Mouse (Mus musculus): ENCODE measurements around the gene Taok1. TPM values are rescaled to one million over a fixed set of nuclear protein-coding genes. Genes with fewer than 3 reads are reported as not detected.

Taok1 gene
- polyA plus RNA-seq, 2 experiments from 2014 or later: 17.3 to 23.1 TPM

DNA sequence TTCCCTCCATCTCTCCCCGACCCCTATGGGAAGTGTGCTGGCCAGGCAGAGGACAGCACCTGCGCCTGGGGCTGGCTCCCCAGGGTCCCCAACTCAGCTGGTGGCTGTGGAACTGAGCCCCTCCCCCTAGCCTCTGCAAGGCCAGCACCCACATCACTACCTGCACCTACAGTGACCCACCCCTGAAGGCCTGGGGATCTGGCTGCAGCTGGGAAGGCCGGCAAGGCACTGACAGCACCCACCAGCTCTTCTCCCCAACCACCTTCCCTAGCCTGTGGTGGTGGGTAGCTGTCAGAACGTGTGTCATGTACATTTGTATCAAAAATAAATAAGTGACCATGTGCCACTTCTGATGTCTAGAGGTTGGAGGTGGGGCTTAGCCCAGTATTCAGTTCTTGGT is 100.2 kb downstream of the Taok1 start:
- ATAC-seq: no peak

DNA sequence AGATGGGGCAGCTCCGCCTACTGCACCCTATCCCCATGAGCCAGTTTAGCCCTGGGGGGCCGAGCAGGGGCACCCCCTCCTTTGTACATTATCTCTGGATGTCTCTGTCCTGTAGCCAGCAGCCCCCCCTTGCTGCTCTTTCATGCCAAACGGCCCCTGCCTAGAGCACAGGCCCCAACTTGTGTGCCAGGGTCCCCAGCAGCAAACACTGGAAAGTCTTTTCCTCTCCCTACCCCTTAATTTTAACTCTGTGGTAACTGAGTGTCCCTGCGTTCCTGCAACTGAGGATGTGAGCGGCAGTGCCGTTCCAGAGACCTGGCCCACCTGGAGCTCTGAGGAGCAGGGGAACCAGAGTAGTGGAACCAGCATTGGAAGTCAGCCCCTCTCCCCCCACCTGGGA is 100.7 kb downstream of the Taok1 start:
- ATAC-seq: no peak

DNA sequence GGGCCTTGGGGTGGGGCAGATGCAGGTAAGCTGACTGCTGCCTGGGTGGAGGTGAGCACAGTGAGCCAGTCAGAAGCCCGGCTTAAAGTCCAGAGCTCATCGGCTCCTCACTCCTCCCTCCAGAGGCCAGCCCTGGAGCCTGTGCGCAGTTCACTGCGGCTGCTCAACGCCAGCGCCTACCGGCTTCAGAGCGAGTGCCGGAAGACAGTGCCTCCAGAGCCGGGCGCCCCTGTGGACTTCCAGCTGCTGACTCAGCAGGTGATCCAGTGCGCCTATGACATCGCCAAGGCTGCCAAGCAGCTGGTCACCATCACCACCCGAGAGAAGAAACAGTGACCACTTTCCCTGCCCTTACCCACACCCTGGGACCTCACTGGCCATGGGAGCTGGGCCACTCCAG is 101.3 kb downstream of the Taok1 start:
- no peak for ATAC-seq

DNA sequence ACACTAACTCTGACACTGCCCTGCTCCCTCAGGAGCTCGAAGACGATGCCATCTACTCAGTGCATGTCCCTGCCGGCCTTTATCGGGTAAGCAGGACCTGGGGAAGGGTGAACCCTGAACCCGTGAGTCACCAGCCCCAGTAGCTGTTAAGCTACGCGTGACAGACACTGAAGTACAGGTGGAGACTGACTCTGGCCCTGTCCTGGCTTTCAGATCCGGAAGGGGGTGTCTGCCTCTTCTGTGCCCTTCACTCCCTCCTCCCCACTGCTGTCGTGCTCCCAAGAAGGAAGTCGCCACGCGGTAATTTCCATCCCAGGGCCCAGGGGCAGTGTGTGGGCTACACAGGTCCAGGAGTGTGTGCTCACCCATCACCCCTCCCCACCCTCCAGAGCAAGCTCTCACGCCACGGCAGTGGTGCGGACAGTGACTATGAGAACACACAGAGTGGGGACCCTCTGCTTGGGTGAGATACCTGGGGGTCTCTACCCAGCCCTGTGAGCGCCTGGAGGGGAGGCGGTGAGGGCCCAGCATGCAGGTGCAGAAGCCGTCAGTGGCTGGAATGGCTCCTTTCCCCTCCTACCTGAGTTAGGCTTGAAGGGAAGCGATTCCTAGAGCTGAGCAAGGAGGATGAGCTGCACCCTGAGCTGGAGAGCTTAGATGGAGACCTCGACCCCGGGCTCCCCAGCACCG is 102.2 kb downstream of the Taok1 start:
- no peak for ATAC-seq

DNA sequence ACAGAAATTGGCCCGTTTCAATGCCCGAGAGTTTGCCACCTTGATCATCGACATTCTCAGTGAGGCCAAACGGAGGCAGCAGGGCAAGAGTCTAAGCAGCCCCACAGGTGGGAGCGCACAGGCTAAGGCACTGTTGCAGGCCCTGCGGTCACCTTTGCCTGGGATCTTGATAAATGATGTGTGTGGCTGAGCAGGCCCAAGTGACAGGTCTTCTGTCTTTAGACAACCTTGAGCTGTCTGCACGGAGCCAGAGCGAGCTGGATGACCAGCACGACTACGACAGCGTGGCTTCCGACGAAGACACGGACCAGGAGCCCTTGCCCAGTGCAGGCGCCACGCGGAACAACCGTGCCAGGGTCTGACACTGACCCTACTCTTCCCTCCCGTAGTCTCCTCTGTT is 103.2 kb downstream of the Taok1 start:
- no peak for ATAC-seq

DNA sequence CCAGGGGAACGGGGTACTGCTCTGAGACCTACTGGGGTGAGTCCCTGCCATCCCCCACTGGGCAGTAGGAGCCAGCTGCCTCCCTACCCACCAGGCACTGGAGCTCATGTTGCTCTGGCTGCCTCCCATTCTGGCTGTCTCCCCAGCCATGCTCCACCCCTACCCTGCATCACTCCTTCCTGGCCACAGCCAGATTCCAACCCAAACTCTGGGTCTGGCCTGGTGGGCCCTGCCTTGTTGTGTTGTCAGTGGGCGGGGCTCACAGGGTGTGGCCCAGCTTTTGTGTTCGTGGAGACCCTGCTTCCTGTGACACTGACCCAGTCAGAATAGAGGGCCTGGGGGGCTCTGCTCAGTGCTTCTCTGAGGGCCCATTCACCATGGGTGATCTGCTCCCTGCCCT is 104.1 kb downstream of the Taok1 start:
- no peak for ATAC-seq

DNA sequence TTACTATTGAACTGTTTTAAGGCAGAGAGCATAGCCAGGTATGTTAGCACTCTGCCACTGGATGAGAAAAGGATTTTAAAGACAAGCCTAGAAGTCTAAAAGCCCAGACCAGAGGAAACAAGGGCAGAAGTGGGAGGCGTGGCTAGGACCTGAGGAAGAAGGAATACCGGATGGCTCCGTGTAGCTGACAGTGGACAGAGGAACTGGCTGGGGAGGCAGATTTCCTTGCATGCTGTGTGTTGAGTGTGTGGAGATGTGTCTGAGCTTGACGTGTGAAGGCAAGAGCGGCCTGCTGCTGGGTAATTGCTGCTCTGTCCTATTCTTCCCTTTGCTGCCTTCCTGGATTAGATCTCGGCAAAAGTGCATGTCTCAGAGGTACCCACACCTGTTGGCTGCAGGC is 105.1 kb downstream of the Taok1 start:
- ATAC-seq: no peak

DNA sequence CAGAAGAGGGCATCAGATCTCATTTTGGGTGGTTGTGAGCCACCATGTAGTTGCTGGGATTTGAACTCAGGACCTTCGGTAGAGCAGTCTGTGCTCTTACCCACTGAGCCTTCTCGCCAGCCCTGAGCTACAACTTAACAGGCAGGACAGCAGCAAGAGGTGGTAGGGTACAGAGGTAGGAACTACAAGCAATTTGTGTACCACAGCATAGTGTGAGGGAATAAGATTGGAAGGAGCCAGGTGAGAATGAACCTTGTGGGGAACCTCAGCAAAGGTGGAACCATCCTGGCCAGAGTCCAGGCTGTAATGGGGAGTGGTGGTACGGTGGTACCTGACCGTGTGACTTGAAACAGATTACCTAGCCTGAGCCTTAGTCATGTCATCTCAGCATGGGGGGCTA is 105.6 kb downstream of the Taok1 start:
- ATAC-seq: no peak

DNA sequence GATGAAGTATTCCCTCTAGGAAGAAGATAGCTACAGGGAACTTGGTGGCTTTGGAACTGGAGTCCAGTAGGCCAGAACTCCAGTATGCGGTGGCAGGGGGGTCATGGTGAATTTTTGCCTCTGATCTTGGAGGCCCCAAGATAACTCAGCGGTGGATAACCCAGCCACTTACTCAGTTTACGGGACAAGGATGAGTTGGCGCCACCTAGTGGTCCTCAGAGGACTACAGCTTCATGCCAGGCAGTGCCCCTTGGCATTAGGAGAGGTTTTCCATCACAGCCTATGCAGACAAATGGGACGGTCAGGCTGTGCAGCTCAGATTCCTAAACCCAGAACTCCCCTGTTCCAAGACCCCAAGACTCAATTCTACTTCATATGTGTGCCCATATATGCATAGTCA is 106.2 kb downstream of the Taok1 start:
- ATAC-seq: peak; percentile 81

DNA sequence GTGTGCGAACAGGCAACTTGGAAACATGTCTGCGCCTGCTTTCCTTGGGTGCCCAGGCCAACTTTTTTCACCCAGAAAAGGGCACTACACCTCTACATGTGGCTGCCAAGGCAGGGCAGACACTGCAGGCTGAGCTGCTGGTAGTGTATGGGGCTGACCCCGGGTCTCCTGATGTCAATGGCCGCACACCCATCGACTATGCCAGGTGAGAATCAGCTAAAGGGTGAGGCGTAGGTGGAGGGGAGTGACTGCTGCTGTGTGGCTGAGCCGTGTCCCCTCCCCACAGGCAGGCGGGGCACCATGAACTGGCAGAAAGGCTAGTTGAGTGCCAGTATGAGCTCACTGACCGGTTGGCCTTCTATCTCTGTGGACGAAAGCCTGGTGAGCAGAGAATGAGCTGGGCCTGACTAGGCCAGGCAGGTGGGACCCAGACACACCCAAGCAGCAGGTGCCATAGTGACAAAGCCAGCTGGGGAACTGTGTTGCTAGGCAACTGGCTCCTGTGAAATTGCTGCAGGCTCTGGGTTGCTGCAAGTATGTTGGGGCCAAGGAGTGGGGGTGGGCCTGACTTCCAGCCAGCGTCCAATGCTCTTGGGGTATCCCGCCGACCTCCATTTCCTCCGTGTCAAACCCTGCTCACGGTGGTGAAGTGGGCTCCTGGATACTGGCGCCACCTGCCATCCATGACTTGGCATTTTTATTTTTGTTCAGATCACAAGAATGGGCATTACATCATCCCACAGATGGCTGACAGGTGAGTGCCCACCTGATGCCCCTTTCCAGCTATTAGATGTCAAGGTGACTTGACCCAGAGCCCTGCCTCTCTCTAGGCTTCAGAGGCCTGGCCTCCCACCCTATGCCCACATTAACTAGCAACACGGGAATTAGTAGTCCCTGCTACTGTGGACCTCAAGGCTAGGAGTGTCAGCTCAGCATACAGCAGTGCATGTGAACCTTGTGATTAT is 107.0 kb downstream of the Taok1 start:
- no peak for ATAC-seq

DNA sequence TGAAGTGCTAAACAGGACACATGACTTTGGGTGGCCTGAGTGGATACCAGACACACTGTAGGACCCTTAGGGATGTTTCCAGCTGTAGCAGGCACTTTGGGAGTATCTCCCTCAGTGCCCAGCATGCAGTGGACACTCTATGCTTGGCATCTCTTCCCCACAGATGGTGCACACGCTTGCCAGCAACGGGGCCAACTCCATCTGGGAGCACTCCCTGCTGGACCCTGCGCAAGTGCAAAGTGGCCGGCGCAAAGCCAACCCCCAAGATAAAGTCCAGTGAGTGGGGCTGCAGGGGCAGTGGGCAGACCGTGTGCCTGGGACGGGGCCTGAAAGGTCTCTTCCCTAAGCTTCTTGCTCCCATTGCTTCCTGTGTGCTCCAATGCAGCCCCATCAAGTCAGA is 108.3 kb downstream of the Taok1 start:
- no peak for ATAC-seq

DNA sequence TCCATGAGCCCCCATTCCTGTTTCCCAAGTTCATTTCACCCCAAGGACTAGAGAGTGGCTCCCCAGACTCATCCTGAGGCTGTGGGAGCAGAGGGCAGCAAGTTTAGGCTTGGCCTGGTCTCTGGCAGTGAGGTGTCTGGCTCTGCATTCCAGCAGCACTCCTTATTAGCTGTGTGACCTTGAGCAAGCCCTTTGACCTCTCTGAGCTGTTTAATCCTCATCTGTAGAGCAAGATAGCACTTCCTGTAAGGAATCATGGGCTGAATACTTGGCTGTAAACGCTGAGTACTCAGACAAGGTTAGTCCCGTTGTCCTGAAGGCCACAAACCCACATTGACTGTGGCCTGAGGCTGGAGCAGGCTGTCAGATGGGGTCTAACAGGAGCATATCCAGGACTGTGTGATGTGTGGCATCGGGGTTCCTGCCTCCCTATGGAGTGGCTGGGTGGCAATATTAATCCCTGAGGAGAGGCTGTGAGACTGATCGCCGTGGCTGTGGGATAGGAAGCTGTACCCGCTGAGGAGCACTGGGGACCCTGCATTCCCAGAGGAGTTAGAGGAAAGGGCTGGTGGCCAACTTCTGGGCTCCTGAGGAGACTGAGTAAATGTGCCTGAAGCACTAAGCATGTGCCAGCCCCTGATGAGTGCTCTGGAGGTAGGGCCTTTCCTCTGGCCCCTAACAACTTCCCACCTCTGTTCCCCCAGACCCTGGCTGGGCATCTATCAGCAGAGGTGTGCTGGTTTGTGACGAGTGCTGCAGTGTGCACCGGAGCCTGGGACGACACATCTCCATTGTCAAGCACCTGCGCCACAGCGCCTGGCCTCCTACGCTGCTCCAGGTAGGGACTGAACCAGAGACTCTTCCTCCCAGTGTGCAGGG is 109.1 kb downstream of the Taok1 start:
- no peak for ATAC-seq

DNA sequence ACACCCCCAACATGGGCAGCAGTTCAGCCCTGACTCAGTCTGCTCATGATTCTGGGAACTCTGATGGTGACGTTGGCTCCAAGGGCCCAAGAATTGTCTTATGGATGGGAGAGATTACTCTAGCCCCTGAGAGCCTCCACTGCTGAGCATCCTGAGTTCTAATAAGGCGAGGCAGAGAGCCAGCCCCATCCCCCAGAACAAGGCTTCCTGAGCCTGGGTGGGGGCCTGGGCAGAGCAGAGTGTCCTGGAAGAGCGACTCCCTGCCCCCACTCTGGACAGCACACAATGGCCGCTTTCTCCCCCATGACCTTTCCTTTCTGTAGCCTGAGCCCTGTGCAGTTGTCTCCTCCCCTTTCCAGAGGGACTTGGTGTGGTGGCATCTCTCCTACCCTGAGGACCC is 109.8 kb downstream of the Taok1 start:
- no peak for ATAC-seq

DNA sequence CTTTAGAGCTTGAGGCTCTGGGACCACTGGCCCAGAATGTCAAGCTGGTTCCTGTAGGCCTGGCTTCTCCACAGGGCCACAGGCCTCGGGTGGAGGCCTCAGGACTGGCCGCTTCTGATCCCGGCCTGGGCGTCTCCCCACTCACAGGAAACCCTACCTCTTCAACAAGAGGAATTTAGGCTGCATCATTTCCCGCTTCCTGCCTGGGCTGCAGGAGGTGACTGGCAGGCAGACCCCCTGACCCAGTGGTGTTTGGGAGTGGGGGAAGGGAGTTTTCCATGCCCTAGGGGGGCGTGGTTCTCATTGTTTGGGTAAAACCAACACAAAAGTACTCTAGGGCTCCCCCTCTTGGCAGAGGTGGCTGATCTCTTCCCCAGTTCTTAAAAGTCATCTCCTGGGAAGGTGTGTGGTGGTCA is 110.3 kb downstream of the Taok1 start:
- no peak for ATAC-seq

DNA sequence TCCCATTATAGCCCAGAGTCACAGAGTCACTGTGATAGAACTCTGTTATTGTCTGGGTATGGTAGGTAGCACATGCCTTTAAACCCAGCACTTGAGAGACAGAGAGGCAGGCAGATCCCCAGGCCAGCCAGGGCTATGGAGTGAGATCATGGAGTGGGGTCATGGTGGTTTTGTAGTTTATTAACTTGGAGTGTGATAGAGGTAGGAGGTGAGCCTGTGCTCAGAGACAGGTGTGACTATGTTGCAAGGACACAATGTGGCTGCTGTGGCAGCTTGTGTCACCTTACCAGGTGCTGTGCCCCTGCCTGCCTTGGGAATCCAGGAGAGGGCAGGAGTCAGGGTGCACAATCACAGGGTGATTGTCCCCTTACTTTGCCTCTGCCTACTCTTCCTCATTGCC is 112.1 kb downstream of the Taok1 start:
- no peak for ATAC-seq

DNA sequence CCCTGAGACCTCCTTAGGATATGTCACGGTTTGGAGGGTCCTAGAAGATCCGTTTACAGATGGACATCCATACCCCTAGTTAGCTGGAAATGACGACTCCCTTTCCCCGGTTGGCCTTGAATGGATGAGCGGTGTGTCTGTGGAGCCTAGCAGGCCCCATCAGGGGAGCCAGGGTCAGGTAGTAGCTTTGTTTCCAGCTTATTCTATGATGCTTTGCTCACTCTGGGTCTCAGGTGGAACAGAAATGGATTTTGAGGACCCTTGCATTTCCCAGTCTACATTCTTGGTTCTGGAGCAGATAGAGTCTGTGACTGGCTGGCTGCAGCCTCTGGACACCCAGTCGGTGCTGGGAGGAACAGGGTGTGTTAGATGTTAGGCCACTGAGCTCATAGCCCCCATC is 112.8 kb downstream of the Taok1 start:
- ATAC-seq: no peak

DNA sequence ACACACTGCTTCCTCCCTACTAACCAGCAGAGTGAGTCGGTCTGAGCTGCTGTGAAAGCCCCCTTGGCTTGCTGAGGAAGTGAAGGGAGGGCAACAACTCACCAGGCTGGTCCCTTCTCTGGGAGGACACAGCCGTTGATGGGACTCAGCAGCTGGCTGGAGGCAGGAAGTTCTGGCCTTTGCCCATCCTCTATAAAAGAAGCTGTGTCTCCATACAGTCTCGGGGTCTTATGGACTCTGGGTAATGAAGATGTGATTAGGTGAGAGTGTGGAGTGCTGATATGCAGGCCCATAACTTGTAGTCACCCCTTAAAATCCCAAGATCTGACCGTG is 113.3 kb downstream of the Taok1 start:
- no peak for ATAC-seq

DNA sequence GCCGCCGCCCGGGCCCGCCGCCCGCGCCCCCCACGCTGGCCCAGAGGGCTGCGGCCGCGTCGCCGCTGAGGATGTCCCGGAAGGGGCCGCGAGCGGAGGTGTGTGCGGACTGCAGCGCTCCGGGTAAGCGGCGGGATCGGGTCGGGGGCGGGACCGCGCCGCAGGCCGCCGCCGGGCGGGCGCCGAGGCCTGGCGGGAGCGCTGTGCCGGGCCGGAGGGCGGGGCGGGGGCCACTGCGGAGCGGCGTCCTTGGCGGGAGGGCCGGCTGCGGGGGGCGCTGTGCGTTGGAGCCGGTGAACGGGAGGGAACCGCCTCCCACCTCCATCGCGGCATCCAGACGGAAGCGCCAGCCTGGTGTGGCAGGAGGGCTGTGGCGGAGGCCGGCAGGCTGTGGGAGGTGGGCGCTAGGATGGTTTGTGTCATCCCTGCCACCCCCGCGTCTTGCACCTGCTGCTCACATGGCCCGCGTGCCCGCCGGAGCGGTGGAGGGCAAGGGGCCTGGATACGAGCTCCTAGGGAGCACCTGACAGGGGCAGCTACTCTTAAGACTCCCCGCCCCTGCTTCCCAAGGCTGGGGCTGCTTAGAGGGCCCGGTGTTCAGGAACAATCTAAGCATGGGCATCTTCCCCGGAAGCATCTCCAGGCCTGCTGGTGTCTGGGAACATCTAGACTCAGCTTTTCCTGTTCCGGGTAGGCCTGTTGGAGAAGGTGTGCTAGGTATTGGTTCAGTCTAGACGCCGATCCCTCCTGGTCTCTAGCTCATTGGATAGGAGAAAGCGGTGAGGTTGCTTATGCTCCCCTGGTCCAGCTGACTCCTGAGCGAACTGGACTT is 113.9 kb downstream of the Taok1 start, which contains the start of gene Git1:
TSS of gene Git1 (plus strand) at position 51 of the 832 bp plus-strand sequence.
- no peak for ATAC-seq

DNA sequence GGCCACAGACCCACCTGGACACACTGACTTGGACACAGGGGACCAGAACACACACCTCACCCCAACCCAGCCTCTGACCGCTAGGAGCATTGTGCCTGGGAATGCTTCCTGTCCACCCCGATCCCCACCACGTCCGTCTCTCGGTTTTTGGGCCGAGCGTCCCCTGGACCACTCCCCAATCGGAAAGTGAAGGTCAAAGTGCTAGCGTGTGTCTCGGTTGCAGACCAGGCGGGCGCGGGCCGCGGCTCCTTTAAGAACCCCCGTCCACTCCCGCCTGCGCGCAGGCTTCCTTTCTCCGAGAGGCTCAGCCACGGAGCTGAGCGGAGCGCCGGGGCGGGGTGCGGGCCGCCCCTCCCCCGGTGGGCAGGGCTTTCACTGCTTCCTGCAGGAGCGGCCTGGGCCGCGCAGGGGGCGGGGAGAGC is 114.7 kb downstream of the Taok1 start:
- ATAC-seq: peak; percentile 81

DNA sequence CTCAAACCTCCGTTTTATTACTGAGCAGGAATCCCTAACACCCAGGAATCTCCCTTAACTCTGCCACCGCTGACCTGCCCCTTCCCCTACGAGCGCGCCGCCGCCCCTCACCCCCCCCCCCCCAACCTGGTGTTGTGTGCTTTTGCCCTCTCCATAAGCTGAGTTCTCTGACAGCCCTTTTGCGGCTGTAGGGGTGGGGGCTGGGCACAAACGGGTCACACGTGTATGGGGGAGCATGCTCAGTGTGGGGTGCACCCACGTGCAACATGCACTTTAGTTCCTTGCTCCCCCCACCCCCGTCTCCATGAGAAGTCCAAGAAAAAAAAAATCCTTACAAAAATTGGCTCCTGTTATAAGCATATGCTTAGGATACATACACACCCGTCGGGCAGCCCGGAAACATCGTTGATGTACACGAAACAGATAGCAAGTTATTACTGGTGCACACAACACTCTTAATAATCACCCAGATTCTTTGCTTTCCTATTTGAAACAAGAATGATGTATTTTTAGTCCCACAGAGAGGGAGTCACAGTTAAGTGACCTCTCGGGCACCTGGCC is 115.2 kb downstream of the Taok1 start:
- no peak for ATAC-seq

DNA sequence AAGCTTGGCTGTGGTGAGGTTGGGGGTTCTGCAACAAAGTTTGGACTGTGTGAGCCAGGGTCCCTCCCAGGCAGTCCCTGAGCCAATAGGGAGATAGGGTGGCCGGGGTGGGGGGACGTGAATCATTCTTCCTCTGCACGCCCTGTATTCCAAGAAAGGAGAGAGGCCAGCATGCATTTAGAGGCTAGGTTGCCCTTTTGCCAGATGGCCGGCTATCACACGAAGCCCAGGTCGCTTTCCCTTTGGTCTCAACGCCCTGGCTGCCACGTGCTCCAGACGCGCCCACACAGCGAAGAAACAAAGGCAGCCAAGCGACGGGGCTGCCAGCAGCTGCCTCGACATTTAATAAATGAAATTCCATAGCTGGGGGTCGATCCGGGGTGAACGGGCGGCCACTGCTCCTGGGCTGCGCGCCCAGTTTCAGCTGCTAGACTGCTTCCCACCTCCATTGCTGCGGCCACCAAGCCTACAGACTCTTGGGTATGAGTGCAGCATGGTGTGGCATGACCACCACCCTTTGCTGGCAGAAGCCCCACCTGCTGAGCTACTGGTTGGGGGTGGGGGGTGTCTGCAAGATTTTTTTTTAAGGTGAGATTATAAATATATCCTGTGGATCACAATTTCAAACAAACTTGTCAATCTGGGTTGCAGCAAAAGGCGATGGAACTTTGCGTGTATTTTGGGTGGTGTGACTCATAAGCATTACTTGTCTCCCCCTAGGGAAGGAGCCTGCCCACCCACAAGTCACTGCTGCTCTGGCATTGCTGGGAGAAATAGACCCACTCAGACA is 115.9 kb downstream of the Taok1 start:
- peak; percentile 3 for ATAC-seq
